Mouse (Mus musculus) ZHBTc4 (cell line): ENCODE results near the gene Gsx1.

Source experiments
- DNase-seq: peaks from one replicate; pipeline ENCODE4 v3.0.0-alpha.2; 2011; ENCODE audit warnings: low read depth, low spot score

Gsx1 gene

GRCm38 (mm10) chr5:147204905-147205304 is 16.4 kb downstream of the Gsx1 start:
- DNase-seq: peak; percentile 54

- no peak for DNase-seq
These were observed 19.4 kb downstream of the Gsx1 start for GRCm38 (mm10) chr5:147207852-147208251.

- DNase-seq: peak; percentile 50
These were observed 20.0 kb downstream of the Gsx1 start for GRCm38 (mm10) chr5:147208471-147208870.

GRCm38 (mm10) chr5:147227354-147228112 is 39.0 kb downstream of the Gsx1 start:
- peak; percentile 89 for DNase-seq

- no peak for DNase-seq
These were observed 47.2 kb downstream of the Gsx1 start for GRCm38 (mm10) chr5:147235406-147236309.
